Mouse (Mus musculus): ENCODE data around the gene Fbxw10. TPM values are rescaled to one million over a fixed set of nuclear protein-coding genes. Genes with fewer than 3 reads are reported as not detected.

Gene Fbxw10
- 0.20 and 0.53 TPM in 2 replicates for polyA plus RNA-seq (2015; fragmentation: Nextera tagmentation; extraction: Ambion mirVana)

DNA sequence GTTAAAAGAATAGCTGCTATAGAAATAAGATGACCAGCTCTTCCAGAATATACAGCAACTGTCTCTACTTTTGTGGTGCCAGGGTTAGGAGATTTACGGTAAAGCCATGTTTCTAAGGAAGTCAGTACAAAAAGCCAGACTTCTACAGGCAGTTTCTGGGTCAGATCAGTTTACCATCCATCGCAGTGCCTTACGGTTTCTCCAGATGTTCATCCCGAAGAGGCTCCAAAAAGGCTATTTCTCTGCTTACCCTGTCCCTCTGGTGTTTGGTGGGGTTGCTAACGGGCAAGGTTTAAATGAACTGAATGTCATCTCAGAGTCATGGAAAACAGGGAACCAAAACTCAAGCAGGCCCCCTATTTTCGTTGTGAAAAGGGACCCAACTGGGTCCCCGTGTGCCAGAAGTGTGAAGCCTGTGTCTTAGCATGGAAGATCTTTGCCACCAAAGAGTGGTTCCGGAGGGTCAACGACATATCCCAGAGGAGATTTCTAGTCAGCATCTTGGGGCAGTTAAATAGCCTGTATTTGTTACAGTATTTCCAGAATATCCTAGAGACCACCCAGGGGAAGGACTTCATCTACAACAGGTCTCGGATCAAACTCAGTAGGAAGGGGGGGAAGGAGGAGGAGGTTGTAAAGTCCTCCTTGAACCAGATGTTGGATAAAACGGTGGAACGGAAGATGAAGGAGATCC is at the start of gene Fbxw10:
Gene Fbxw10 (plus strand): TSS at position 109 of the 694 bp plus-strand sequence.

DNA sequence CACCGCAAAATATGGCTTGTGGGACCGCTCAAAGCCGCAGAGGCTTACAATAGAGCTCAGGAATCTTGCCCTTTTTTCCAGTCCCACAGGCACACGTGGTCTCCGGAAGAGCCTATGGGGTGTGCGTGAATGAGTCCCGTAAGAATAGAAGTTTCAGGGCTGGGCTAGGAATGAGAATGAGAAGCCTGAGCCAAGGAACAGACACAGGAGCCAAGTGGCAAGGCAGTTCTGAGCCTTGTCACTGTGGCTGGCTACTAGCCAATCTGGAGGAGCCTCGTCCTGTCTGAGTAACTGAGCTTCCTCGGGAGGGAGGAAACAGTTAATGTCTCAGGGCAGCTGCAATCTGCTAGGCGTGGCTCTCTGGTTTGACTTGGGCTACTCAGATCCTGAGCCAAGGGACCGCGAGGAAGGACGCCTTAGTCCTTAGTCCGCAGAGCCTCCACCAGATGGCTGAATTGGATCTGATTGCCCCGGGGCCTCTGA is 26.8 kb upstream of the Fbxw10 start, which contains the start of gene Trim16:
Gene Trim16 (plus strand): TSS at position 173 of the 483 bp plus-strand sequence.

DNA sequence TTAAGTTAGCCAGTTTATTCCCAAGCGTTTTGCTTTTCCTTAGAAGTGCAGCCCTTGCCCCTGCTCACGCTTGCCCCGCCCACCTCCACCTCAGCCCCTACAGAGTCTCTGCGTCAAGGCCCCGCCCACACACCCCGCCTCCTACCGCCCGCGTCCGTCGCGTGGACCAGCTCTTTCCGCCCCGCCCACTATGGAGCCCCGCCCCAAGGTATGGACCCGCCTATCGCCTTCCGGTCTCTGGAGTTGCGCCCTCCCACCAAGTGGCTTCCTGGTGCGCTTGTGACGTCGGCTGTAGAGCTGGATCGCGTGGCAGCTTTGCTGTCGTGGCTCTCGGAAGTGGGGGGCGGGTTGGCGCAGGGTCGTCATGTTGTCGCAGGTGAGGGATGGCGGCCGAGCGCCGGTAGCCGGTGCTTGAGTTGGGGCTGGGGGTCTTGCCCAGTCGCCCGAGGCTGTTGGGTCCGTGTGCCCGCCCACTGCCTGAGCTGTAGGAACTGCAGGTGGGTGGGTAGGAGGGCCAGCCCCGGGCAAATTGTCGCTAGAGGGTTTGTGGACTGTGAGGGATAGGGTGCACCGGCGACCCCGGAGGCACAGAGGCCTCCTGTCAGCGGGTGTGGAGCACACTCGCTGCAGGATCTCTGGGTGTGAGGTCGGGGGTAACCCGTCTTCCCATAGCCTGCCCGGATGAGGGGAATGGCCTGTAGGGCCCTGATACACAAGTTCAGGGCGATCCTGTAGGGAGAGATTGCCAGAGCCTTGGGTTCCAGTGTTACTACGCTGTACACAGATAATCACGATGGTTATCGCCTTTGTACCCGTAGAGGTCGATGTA is 32.6 kb downstream of the Fbxw10 start, which contains the start of gene Tvp23b:
Gene Tvp23b (plus strand): TSS at position 236 of the 829 bp plus-strand sequence.

Other genes with a start within 250 kb of the Fbxw10 start
- gene Lrrc75a, start 198.5 kb upstream of the Fbxw10 start, polyA plus RNA-seq (2015; fragmentation: Nextera tagmentation; extraction: Ambion mirVana): 11.7 and 12.9 TPM in 2 replicates
- 43.9 and 47.7 TPM in 2 replicates for gene Mmgt2, start 198.4 kb upstream of the Fbxw10 start, polyA plus RNA-seq (2015; fragmentation: Nextera tagmentation; extraction: Ambion mirVana)
- 3.5 and 3.9 TPM in 2 replicates for gene Zfp287, start 115.2 kb upstream of the Fbxw10 start, polyA plus RNA-seq (2015; fragmentation: Nextera tagmentation; extraction: Ambion mirVana)
- gene Gm10428, start 94.0 kb upstream of the Fbxw10 start, polyA plus RNA-seq (2015; fragmentation: Nextera tagmentation; extraction: Ambion mirVana): not detected in 2 replicates
- gene Zfp286, start 57.6 kb upstream of the Fbxw10 start, polyA plus RNA-seq (2015; fragmentation: Nextera tagmentation; extraction: Ambion mirVana): 4.0 and 4.8 TPM in 2 replicates
- 22.9 and 29.0 TPM in 2 replicates for gene Trim16, start 26.8 kb upstream of the Fbxw10 start, polyA plus RNA-seq (2015; fragmentation: Nextera tagmentation; extraction: Ambion mirVana)
- gene Tvp23b, start 32.4 kb downstream of the Fbxw10 start, polyA plus RNA-seq (2015; fragmentation: Nextera tagmentation; extraction: Ambion mirVana): 53.7 and 56.3 TPM in 2 replicates
- gene Cdrt4, start 104.1 kb downstream of the Fbxw10 start, polyA plus RNA-seq (2015; fragmentation: Nextera tagmentation; extraction: Ambion mirVana): not detected in 2 replicates
- gene Tekt3, start 214.6 kb downstream of the Fbxw10 start, polyA plus RNA-seq (2015; fragmentation: Nextera tagmentation; extraction: Ambion mirVana): not detected in 2 replicates